Mouse (Mus musculus): ENCODE measurements around the gene Mpzl2.

GRCm38 (mm10) chr9:45030341-45030740, 9.3 kb upstream of the Mpzl2 start:
- TF ChIP-seq POLR2A (IDR thresholded peaks at IDR 0.05; ENCODE audit: extremely low read depth, insufficient read depth, low read length) (no peak), CTCF (IDR thresholded peaks at IDR 0.05; ENCODE audit: extremely low read depth, insufficient read depth, low read length) (no peak)
